Mouse (Mus musculus): ENCODE measurements around the gene Olfr506.
"Not testable (repeated sequence)": the region's sequence is repeated elsewhere in the genome, so short reads cannot be mapped to it uniquely, and the experiment has no call there.

Gene Olfr506

GRCm38 (mm10) chr7:108610487-108610886 is at the start of gene Olfr506:
Gene Olfr506 (plus strand): TSS chr7:108610787.
- DNase-seq, result no peak

GRCm38 (mm10) chr7:108565693-108566092 is 44.9 kb upstream of the Olfr506 start, which contains the start of gene Olfr504:
Gene Olfr504 (minus strand): TSS chr7:108565793.
- DNase-seq, result no peak

- no peak for DNase-seq
Observed at GRCm38 (mm10) chr7:108589797-108590196, 20.8 kb upstream of the Olfr506 start.

GRCm38 (mm10) chr7:108601916-108602315 is 8.7 kb upstream of the Olfr506 start:
- DNase-seq, result not testable (repeated sequence)

- DNase-seq, result no peak
Observed at GRCm38 (mm10) chr7:108614110-108614509, 3.5 kb downstream of the Olfr506 start.

GRCm38 (mm10) chr7:108616781-108617180 is 6.2 kb downstream of the Olfr506 start:
- DNase-seq, result not testable (repeated sequence)

GRCm38 (mm10) chr7:108621514-108621913 is 10.9 kb downstream of the Olfr506 start, which contains the start of gene Olfr507:
Gene Olfr507 (plus strand): TSS chr7:108621814.
- no peak for DNase-seq

GRCm38 (mm10) chr7:108629694-108630093 is 19.1 kb downstream of the Olfr506 start, which contains the start of gene Olfr508:
Gene Olfr508 (plus strand): TSS chr7:108629994.
- no peak for DNase-seq

- DNase-seq, result no peak
Observed at GRCm38 (mm10) chr7:108651806-108652205, 41.2 kb downstream of the Olfr506 start, which contains the start of gene Olfr509. Gene Olfr509 (minus strand): TSS chr7:108651906.

- DNase-seq, result no peak
Observed at GRCm38 (mm10) chr7:108662419-108662818, 51.8 kb downstream of the Olfr506 start.
